Mouse (Mus musculus) gastrocnemius, postnatal 36 days (tissue): ENCODE measurements around the gene Gm45234. TPM values are rescaled to one million over a fixed set of nuclear protein-coding genes. Genes with fewer than 3 reads are reported as not detected.

Source experiments
- DNase-seq, 2 experiments: peaks; one replicate each; pipeline ENCODE4 v3.0.0; 2022
- intact Hi-C: fragments of 180-260 bp; cut with DNase I; formaldehyde crosslinking; loops from one replicate; pipeline ENCODE4 v1.15.1; 2025
- total RNA-seq, 2 experiments: library from RNA; stranded (reverse); gene quantifications; 2 replicates each; pipeline ENCODE4 v1.2.3; 2021

Gm45234 gene
- total RNA-seq, 2 experiments from 2014 or later, result 0.08 TPM; not detected in 1

- no peak for DNase-seq
- intact Hi-C loops, result loop anchor here (2.0 to 10.0 kb wide), 2 partner anchors 19 to 317 kb away; partner anchors contain the start of gene Ing4
Observed at GRCm38 (mm10) chr6:124717968-124718367, 37.9 kb downstream of the Gm45234 start.

- intact Hi-C loops, result loop anchor here (10.0 kb wide), 1 partner anchor 318 kb away; the partner anchor contains the start of gene Ing4
- DNase-seq, result no peak
Observed at GRCm38 (mm10) chr6:124716864-124717490, 38.8 kb downstream of the Gm45234 start.

- no peak for DNase-seq
- intact Hi-C loops, result loop anchor here (5.0 to 10.0 kb wide), 2 partner anchors 44 to 322 kb away; partner anchors contain the start of genes Atn1, Gm45234 and Ing4
Observed at GRCm38 (mm10) chr6:124712918-124713317, 42.9 kb downstream of the Gm45234 start.

- intact Hi-C loops, result loop anchor here (5.0 to 10.0 kb wide), 2 partner anchors 45 to 323 kb away; partner anchors contain the start of genes Atn1, Gm45234 and Ing4
Observed at GRCm38 (mm10) chr6:124711824-124712782, 43.7 kb downstream of the Gm45234 start, which contains the start of the genes Emg1 and Phb2. TSS of gene Emg1 (minus strand) at chr6:124712178. TSS of gene Phb2 (plus strand) at chr6:124712336.

GRCm38 (mm10) chr6:124708289-124708889 lies 47.4 kb downstream of the Gm45234 start:
- intact Hi-C loops, result no loop called here

More at GRCm38 (mm10) chr6:124711824-124712782, 43.7 kb downstream of the Gm45234 start, which contains the start of the genes Emg1 and Phb2:
- DNase-seq, result peak; percentile 96 to 99

GRCm38 (mm10) chr6:124706061-124706627 lies 49.7 kb downstream of the Gm45234 start:
- intact Hi-C loops, result no loop called here
- no peak for DNase-seq

More at GRCm38 (mm10) chr6:124708289-124708889, 47.4 kb downstream of the Gm45234 start:
- DNase-seq, result no peak

- no peak for DNase-seq
Observed at GRCm38 (mm10) chr6:124704417-124704816, 51.4 kb downstream of the Gm45234 start.

GRCm38 (mm10) chr6:124703789-124704188 lies 52.0 kb downstream of the Gm45234 start:
- intact Hi-C loops, result no loop called here
- no peak for DNase-seq

More at GRCm38 (mm10) chr6:124704417-124704816, 51.4 kb downstream of the Gm45234 start:
- intact Hi-C loops, result no loop called here

GRCm38 (mm10) chr6:124702784-124703103 lies 53.1 kb downstream of the Gm45234 start:
- intact Hi-C loops, result no loop called here
- DNase-seq, result peak; percentile 34 to 58

- no peak for DNase-seq
- intact Hi-C loops, result no loop called here
Observed at GRCm38 (mm10) chr6:124702102-124702783, 53.6 kb downstream of the Gm45234 start.

- intact Hi-C loops, result loop anchor here (2.0 kb wide), 1 partner anchor 41 kb away; no protein-coding TSS in a partner anchor
- no peak for DNase-seq
Observed at GRCm38 (mm10) chr6:124701338-124701737, 54.5 kb downstream of the Gm45234 start.

GRCm38 (mm10) chr6:124699962-124700610 lies 55.7 kb downstream of the Gm45234 start:
- peak; percentile 62 to 64 for DNase-seq

GRCm38 (mm10) chr6:124699366-124699765 lies 56.5 kb downstream of the Gm45234 start:
- intact Hi-C loops, result no loop called here
- no peak for DNase-seq

More at GRCm38 (mm10) chr6:124699962-124700610, 55.7 kb downstream of the Gm45234 start:
- intact Hi-C loops, result loop anchor here (2.0 kb wide), 1 partner anchor 39 kb away; no protein-coding TSS in a partner anchor

- intact Hi-C loops, result no loop called here
- DNase-seq, result no peak
Observed at GRCm38 (mm10) chr6:124698751-124699150, 57.1 kb downstream of the Gm45234 start.

GRCm38 (mm10) chr6:124696441-124697150 lies 59.2 kb downstream of the Gm45234 start:
- DNase-seq, result no peak
- intact Hi-C loops, result no loop called here

- intact Hi-C loops, result no loop called here
- DNase-seq, result no peak
Observed at GRCm38 (mm10) chr6:124694166-124694955, 61.5 kb downstream of the Gm45234 start.

GRCm38 (mm10) chr6:124693243-124693981 lies 62.4 kb downstream of the Gm45234 start:
- intact Hi-C loops, result no loop called here
- DNase-seq, result no peak
